In the genomic region with DNA sequence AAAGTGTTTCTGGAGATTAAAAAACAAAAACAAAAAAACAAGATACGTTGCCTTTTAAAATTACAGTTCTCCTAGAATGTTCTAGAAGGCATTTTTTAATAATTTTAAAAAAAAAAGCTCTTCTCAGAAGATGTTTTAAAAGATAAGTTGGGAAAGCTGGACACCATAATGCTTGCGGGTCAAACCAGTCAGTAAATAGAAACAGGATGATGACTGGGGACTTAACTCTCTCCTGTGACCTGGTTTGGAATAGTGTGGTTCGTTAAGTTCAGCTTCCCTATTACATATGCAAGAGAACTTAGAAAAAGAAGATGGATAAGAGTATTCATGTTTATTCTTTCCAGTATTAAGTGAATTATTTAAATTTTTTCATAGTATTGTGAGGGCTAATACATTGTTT, we compare ENCODE assay signal across 8 mouse cellular contexts. TPM values are rescaled to one million over a fixed set of nuclear protein-coding genes. Genes with fewer than 3 reads are reported as not detected.
DNase-seq lines count a peak whose midpoint lies in the region; ATAC-seq and TF ChIP-seq lines count a peak whose summit lies in the region.

No protein-coding gene starts in this region.

- peak overlapping the region; percentile 75 for H3K4me2 ChIP-seq in hindbrain, embryonic 16.5 days (ENCODE audit: low read length)
- H3K4me2 ChIP-seq in midbrain, postnatal 0 days (ENCODE audit: low read depth, low read length, poor library complexity, severe bottlenecking): peak overlapping the region; percentile 77

- no peak for TF ChIP-seq POLR2A in lung, adult 2 months (IDR thresholded peaks at IDR 0.05; ENCODE audit: borderline replicate concordance, extremely low read depth, low read depth, low read length)

- peaks cover 5% of the 10 kb centered on the region; the same call in 1 of the 2 replicates for H3K4me1 ChIP-seq in lung, adult 2 months (ENCODE audit: control insufficient read depth, insufficient read depth, low read length)
- H3K4me1 ChIP-seq in brown adipose tissue, adult 24 weeks (ENCODE audit: control insufficient read depth, insufficient read depth, insufficient read length, low read length): peaks cover 4% of the 10 kb centered on the region
- H3K4me1 ChIP-seq in hindbrain, embryonic 16.5 days (ENCODE audit: control insufficient read depth, insufficient read depth, low read depth, low read length): peaks cover 23% of the 10 kb centered on the region
- H3K4me1 ChIP-seq in midbrain, postnatal 0 days (ENCODE audit: insufficient read depth, low read length): peaks cover 7% of the 10 kb centered on the region; the same call in 1 of the 2 replicates

- TF ChIP-seq CTCF in lung, adult 2 months (IDR thresholded peaks at IDR 0.05; ENCODE audit: insufficient read depth, low read length): no peak
- no peak for TF ChIP-seq CTCF in midbrain, postnatal 0 days (IDR thresholded peaks at IDR 0.05)

- no peak for DNase-seq in lung, adult 2 months
- DNase-seq in lung, postnatal 4 days: no peak
- DNase-seq in midbrain, postnatal 0 days (ENCODE audit: low spot score): no peak
- no peak for DNase-seq in frontal cortex, postnatal 36 days (ENCODE audit: low spot score in 2 of 2)
- no peak for DNase-seq in urinary bladder, adult 2 months (ENCODE audit: low spot score)
- DNase-seq in ovary, postnatal 36 days (ENCODE audit: low spot score): no peak

- under 1% methylated on average over 3 of the region's 3 CpGs for WGBS in lung, adult 2 months
- WGBS in hindbrain, embryonic 16.5 days: 5% methylated on average over 3 of the region's 3 CpGs
- 9% methylated on average over 3 of the region's 3 CpGs for WGBS in midbrain, postnatal 0 days

- H3K9ac ChIP-seq in hindbrain, embryonic 16.5 days (ENCODE audit: low read depth, low read length): no peak overlapping the region; the same call in 1 of the 2 replicates
- H3K9ac ChIP-seq in midbrain, postnatal 0 days (replicated peaks; ENCODE audit: low read length, poor library complexity, severe bottlenecking): no peak overlapping the region

- no peaks in the 10 kb centered on the region for H3K9me3 ChIP-seq in hindbrain, embryonic 16.5 days (ENCODE audit: control insufficient read depth, low read length)
- no peaks in the 10 kb centered on the region for H3K9me3 ChIP-seq in midbrain, postnatal 0 days (ENCODE audit: low read length)

- peak overlapping the region; percentile 88 for H3K4me3 ChIP-seq in lung, adult 2 months (replicated peaks; ENCODE audit: extremely low read depth, low read depth, low read length)
- peak overlapping the region; percentile 39; the same call in 1 of the 2 replicates for H3K4me3 ChIP-seq in brown adipose tissue, adult 24 weeks (ENCODE audit: insufficient read depth, low read depth, low read length)
- H3K4me3 ChIP-seq in hindbrain, embryonic 16.5 days (ENCODE audit: low read length): peak overlapping the region; percentile 96
- peak overlapping the region; percentile 92 for H3K4me3 ChIP-seq in midbrain, postnatal 0 days (ENCODE audit: low read depth, low read length)

- no peak for ATAC-seq in hindbrain, embryonic 16.5 days
- no peak for ATAC-seq in midbrain, postnatal 0 days (ENCODE audit: low FRiP score)

- no peaks in the 10 kb centered on the region for H3K36me3 ChIP-seq in hindbrain, embryonic 16.5 days (ENCODE audit: control insufficient read depth, insufficient read depth, low read length)
- no peaks in the 10 kb centered on the region; the same call in 1 of the 2 replicates for H3K36me3 ChIP-seq in midbrain, postnatal 0 days (ENCODE audit: insufficient read depth, low read length)

- H3K27ac ChIP-seq in brown adipose tissue, adult 24 weeks (replicated peaks; ENCODE audit: low read depth, low read length): no peak overlapping the region
- H3K27ac ChIP-seq in hindbrain, embryonic 16.5 days (ENCODE audit: low read depth, low read length): no peak overlapping the region
- no peak overlapping the region for H3K27ac ChIP-seq in midbrain, postnatal 0 days (ENCODE audit: low read depth, low read length)

- no peaks in the 10 kb centered on the region for H3K27me3 ChIP-seq in hindbrain, embryonic 16.5 days (replicated peaks; ENCODE audit: control insufficient read depth, insufficient read depth, low read length)
- H3K27me3 ChIP-seq in midbrain, postnatal 0 days (ENCODE audit: insufficient read depth, low read length): no peaks in the 10 kb centered on the region

RNA-seq across cellular contexts. Expression of gene Nfatc3, which starts 1.9 kb away (rescaled TPM):
- 17.7 and 19.9 TPM in 2 replicates for polyA plus RNA-seq in lung, adult 2 months (2012; rRNA removed)
- polyA plus RNA-seq in brown adipose tissue, adult 24 weeks (2012; ENCODE audit: insufficient read depth, insufficient read length, missing spikeins): 17.4 and 28.2 TPM in 2 replicates
- polyA plus RNA-seq in hindbrain, embryonic 16.5 days (2015; fragmentation: Nextera tagmentation; extraction: Ambion mirVana): 2.1 and 2.6 TPM in 2 replicates
- 16.5 and 18.0 TPM in 2 replicates for total RNA-seq in midbrain, postnatal 0 days (2014; rRNA removed)
- polyA plus RNA-seq in midbrain, postnatal 0 days (2015; fragmentation: Nextera tagmentation; extraction: Ambion mirVana): 1.8 and 2.7 TPM in 2 replicates
- polyA plus RNA-seq in urinary bladder, adult 2 months (2012; rRNA removed): 15.4 and 19.9 TPM in 2 replicates

RNA-seq across cellular contexts. Expression of gene Ddx28, which starts 48.8 kb away (rescaled TPM):
- 6.5 and 6.7 TPM in 2 replicates for polyA plus RNA-seq in lung, adult 2 months (2012; rRNA removed)
- 7.1 TPM in 2 replicates for polyA plus RNA-seq in brown adipose tissue, adult 24 weeks (2012; ENCODE audit: insufficient read depth, insufficient read length, missing spikeins)
- polyA plus RNA-seq in hindbrain, embryonic 16.5 days (2015; fragmentation: Nextera tagmentation; extraction: Ambion mirVana): 20.3 and 22.1 TPM in 2 replicates
- 29.7 and 36.3 TPM in 2 replicates for total RNA-seq in midbrain, postnatal 0 days (2014; rRNA removed)
- polyA plus RNA-seq in midbrain, postnatal 0 days (2015; fragmentation: Nextera tagmentation; extraction: Ambion mirVana): 22.8 and 22.9 TPM in 2 replicates
- 10.5 and 11.8 TPM in 2 replicates for polyA plus RNA-seq in urinary bladder, adult 2 months (2012; rRNA removed)

RNA-seq across cellular contexts. Expression of gene Dpep2nb, which starts 54.7 kb away (rescaled TPM):
- not detected in 2 replicates for polyA plus RNA-seq in lung, adult 2 months (2012; rRNA removed)
- not detected in 2 replicates for polyA plus RNA-seq in brown adipose tissue, adult 24 weeks (2012; ENCODE audit: insufficient read depth, insufficient read length, missing spikeins)
- polyA plus RNA-seq in hindbrain, embryonic 16.5 days (2015; fragmentation: Nextera tagmentation; extraction: Ambion mirVana): not detected in 2 replicates
- total RNA-seq in midbrain, postnatal 0 days (2014; rRNA removed): not detected in 2 replicates
- polyA plus RNA-seq in midbrain, postnatal 0 days (2015; fragmentation: Nextera tagmentation; extraction: Ambion mirVana): not detected in 2 replicates
- polyA plus RNA-seq in urinary bladder, adult 2 months (2012; rRNA removed): 0.06 and 0.07 TPM in 2 replicates

Comparison
In these comparisons a context has a peak if more than half of its experiments do, and no peak if none do; other contexts are left out.
1. H3K4me3 ChIP-seq: peak in every context shown above with its lines; median percentile 96 in hindbrain, embryonic 16.5 days; 92 in midbrain, postnatal 0 days; 88 in lung, adult 2 months; 39 in brown adipose tissue, adult 24 weeks.